Mouse (Mus musculus): ENCODE measurements around the gene Rabgap1l. TPM values are rescaled to one million over a fixed set of nuclear protein-coding genes. Genes with fewer than 3 reads are reported as not detected.

The Rabgap1l gene
- polyA plus RNA-seq (2015; fragmentation: Nextera tagmentation; extraction: Ambion mirVana), result 27.0 and 31.9 TPM in 2 replicates

GRCm38 (mm10) chr1:160792686-160793355 is at the start of gene Rabgap1l:
Gene Rabgap1l (minus strand): TSS chr1:160793211.
- Histone ChIP-seq H3K36me3 (ENCODE audit: control insufficient read depth, insufficient read depth, low read length) (no peaks in the 10 kb centered on the region), H3K4me1 (ENCODE audit: control insufficient read depth, insufficient read depth, low read length) (0 out of 2 replicates have a peak, but pooled peaks cover 3% of the 10 kb centered on the region), H3K4me2 (ENCODE audit: low read depth, low read length) (peak within 1 kb of the TSS; percentile 80), H3K27ac (ENCODE audit: low read length) (peak within 1 kb of the TSS; percentile 64), H3K9ac (ENCODE audit: low read length) (peak within 1 kb of the TSS; percentile 93), H3K9me3 (replicated peaks; ENCODE audit: control insufficient read depth, low read length) (peaks cover 3% of the 10 kb centered on the region; the same call in 1 of the 2 replicates), H3K4me3 (replicated peaks; ENCODE audit: low read length) (peak within 1 kb of the TSS; percentile 92), H3K27me3 (ENCODE audit: control insufficient read depth, insufficient read depth, low read length) (no peaks in the 10 kb centered on the region)
- WGBS, result under 1% methylated on average over 63 of the region's 67 CpGs
- peak; percentile 98 for ATAC-seq (ENCODE audit: insufficient read depth, low FRiP score)

- Histone ChIP-seq H3K9me3 (replicated peaks; ENCODE audit: control insufficient read depth, low read length) (no peaks in the 10 kb centered on the region), H3K4me3 (replicated peaks; ENCODE audit: low read length) (no peak overlapping the region), H3K4me2 (ENCODE audit: low read depth, low read length) (no peak overlapping the region), H3K4me1 (ENCODE audit: control insufficient read depth, insufficient read depth, low read length) (no peaks in the 10 kb centered on the region), H3K27ac (ENCODE audit: low read length) (no peak overlapping the region), H3K27me3 (ENCODE audit: control insufficient read depth, insufficient read depth, low read length) (no peaks in the 10 kb centered on the region), H3K36me3 (ENCODE audit: control insufficient read depth, insufficient read depth, low read length) (no peaks in the 10 kb centered on the region), H3K9ac (ENCODE audit: low read length) (no peak overlapping the region)
- no peak for ATAC-seq (ENCODE audit: insufficient read depth, low FRiP score)
- WGBS, result 59% methylated on average over 10 of the region's 10 CpGs
Observed at GRCm38 (mm10) chr1:160842567-160842966, 49.6 kb upstream of the Rabgap1l start.

DNA sequence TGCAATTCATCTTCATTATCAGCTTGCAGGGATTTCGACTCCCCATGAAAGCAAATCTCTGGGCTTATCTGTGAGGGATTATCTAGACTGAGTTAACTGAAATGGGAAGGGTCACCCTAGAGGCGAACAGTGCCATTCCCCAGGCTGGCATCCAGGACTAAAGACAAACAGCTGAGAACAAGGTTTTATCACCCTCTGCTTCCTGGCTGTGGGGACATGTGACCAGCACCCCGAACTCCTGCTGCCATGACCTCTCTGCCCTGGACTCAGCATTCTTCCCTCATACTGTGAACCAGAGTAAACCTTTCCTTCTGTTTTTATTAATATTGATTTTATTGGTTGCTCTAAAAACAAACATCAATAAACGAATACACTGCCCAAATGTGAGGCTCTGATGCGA is 47.6 kb upstream of the Rabgap1l start:
- WGBS, result 52% methylated on average over 5 of the region's 5 CpGs

DNA sequence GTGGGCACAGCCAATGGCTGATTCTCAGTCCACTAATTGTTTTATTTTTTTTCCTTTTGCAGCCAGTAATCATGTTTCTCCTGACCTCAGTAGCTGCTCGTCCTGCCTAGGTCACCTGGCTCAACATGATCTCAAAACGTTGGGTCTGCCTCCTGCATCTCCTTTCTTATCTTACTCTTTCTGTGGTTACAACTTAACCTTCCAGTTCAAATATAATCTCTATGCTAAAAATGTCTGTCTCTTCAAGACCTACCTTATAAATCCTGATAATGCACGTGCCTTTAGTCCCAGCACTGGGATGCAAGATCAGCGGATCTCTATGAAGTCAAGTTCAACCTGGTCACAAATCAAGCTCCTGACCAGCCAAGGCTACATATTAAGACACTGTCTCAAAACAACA is 46.1 kb upstream of the Rabgap1l start:
- H3K4me2 ChIP-seq (ENCODE audit: low read depth, low read length), result no peak overlapping the region
- H3K9ac ChIP-seq (ENCODE audit: low read length), result no peak overlapping the region
- no peaks in the 10 kb centered on the region for H3K4me1 ChIP-seq (ENCODE audit: control insufficient read depth, insufficient read depth, low read length)
- no peaks in the 10 kb centered on the region for H3K36me3 ChIP-seq (ENCODE audit: control insufficient read depth, insufficient read depth, low read length)
- H3K9me3 ChIP-seq (replicated peaks; ENCODE audit: control insufficient read depth, low read length), result no peaks in the 10 kb centered on the region
- H3K27ac ChIP-seq (ENCODE audit: low read length), result no peak overlapping the region
- H3K4me3 ChIP-seq (replicated peaks; ENCODE audit: low read length), result no peak overlapping the region
- H3K27me3 ChIP-seq (ENCODE audit: control insufficient read depth, insufficient read depth, low read length), result no peaks in the 10 kb centered on the region
- ATAC-seq (ENCODE audit: insufficient read depth, low FRiP score), result no peak
- 58% methylated on average over 4 of the region's 4 CpGs for WGBS

More for the DNA sequence above, 47.6 kb upstream of the Rabgap1l start:
- ATAC-seq (ENCODE audit: insufficient read depth, low FRiP score), result no peak
- H3K4me3 ChIP-seq (replicated peaks; ENCODE audit: low read length), result no peak overlapping the region
- H3K36me3 ChIP-seq (ENCODE audit: control insufficient read depth, insufficient read depth, low read length), result no peaks in the 10 kb centered on the region
- no peak overlapping the region for H3K27ac ChIP-seq (ENCODE audit: low read length)
- no peaks in the 10 kb centered on the region for H3K27me3 ChIP-seq (ENCODE audit: control insufficient read depth, insufficient read depth, low read length)
- H3K4me1 ChIP-seq (ENCODE audit: control insufficient read depth, insufficient read depth, low read length), result no peaks in the 10 kb centered on the region
- no peak overlapping the region for H3K9ac ChIP-seq (ENCODE audit: low read length)
- no peak overlapping the region for H3K4me2 ChIP-seq (ENCODE audit: low read depth, low read length)
- H3K9me3 ChIP-seq (replicated peaks; ENCODE audit: control insufficient read depth, low read length), result no peaks in the 10 kb centered on the region

GRCm38 (mm10) chr1:160834446-160834845 is 41.4 kb upstream of the Rabgap1l start:
- Histone ChIP-seq H3K4me2 (ENCODE audit: low read depth, low read length) (no peak overlapping the region), H3K9me3 (replicated peaks; ENCODE audit: control insufficient read depth, low read length) (no peaks in the 10 kb centered on the region), H3K36me3 (ENCODE audit: control insufficient read depth, insufficient read depth, low read length) (no peaks in the 10 kb centered on the region), H3K9ac (ENCODE audit: low read length) (no peak overlapping the region), H3K4me3 (replicated peaks; ENCODE audit: low read length) (no peak overlapping the region), H3K27ac (ENCODE audit: low read length) (no peak overlapping the region), H3K27me3 (ENCODE audit: control insufficient read depth, insufficient read depth, low read length) (no peaks in the 10 kb centered on the region), H3K4me1 (ENCODE audit: control insufficient read depth, insufficient read depth, low read length) (no peaks in the 10 kb centered on the region)
- ATAC-seq (ENCODE audit: insufficient read depth, low FRiP score), result no peak
- WGBS, result 74% methylated on average over 1 of the region's 1 CpGs

- WGBS, result 78% methylated on average over 9 of the region's 9 CpGs
- H3K9ac ChIP-seq (ENCODE audit: low read length), result no peak overlapping the region
- no peak overlapping the region for H3K27ac ChIP-seq (ENCODE audit: low read length)
- H3K4me1 ChIP-seq (ENCODE audit: control insufficient read depth, insufficient read depth, low read length), result no peaks in the 10 kb centered on the region
- no peaks in the 10 kb centered on the region for H3K27me3 ChIP-seq (ENCODE audit: control insufficient read depth, insufficient read depth, low read length)
- ATAC-seq (ENCODE audit: insufficient read depth, low FRiP score), result no peak
- H3K36me3 ChIP-seq (ENCODE audit: control insufficient read depth, insufficient read depth, low read length), result no peaks in the 10 kb centered on the region
- H3K4me3 ChIP-seq (replicated peaks; ENCODE audit: low read length), result no peak overlapping the region
- no peaks in the 10 kb centered on the region for H3K9me3 ChIP-seq (replicated peaks; ENCODE audit: control insufficient read depth, low read length)
- no peak overlapping the region for H3K4me2 ChIP-seq (ENCODE audit: low read depth, low read length)
Observed at GRCm38 (mm10) chr1:160832267-160833021, 39.4 kb upstream of the Rabgap1l start.

- ATAC-seq (ENCODE audit: insufficient read depth, low FRiP score), result no peak
- H3K36me3 ChIP-seq (ENCODE audit: control insufficient read depth, insufficient read depth, low read length), result no peaks in the 10 kb centered on the region
- no peak overlapping the region for H3K4me3 ChIP-seq (replicated peaks; ENCODE audit: low read length)
- H3K4me2 ChIP-seq (ENCODE audit: low read depth, low read length), result no peak overlapping the region
- H3K4me1 ChIP-seq (ENCODE audit: control insufficient read depth, insufficient read depth, low read length), result no peaks in the 10 kb centered on the region
- no peaks in the 10 kb centered on the region for H3K9me3 ChIP-seq (replicated peaks; ENCODE audit: control insufficient read depth, low read length)
- no peak overlapping the region for H3K27ac ChIP-seq (ENCODE audit: low read length)
- no peak overlapping the region for H3K9ac ChIP-seq (ENCODE audit: low read length)
- WGBS, result 82% methylated on average over 8 of the region's 8 CpGs
- no peaks in the 10 kb centered on the region for H3K27me3 ChIP-seq (ENCODE audit: control insufficient read depth, insufficient read depth, low read length)
Observed at GRCm38 (mm10) chr1:160830608-160831498, 37.8 kb upstream of the Rabgap1l start.

DNA sequence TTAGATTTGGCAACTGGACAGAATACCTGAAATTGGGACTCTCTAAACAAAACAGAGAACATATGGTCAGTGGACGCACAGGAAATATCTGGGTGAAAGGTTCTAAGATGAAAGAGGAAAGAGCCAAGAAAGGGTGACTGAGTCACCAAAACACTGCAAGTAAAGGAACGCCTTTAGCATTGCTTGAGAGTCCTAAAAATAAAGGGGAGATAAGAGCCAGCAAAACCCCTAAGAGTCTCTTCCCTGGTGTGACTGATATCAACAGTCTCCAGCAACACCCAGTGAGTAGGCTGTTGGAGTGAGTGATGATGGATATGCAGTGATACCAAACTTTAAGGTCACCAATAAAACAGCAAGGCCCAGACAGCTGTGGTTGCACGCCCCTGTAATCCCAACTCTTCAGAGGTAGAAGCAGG is 32.4 kb upstream of the Rabgap1l start:
- no peak for ATAC-seq (ENCODE audit: insufficient read depth, low FRiP score)

More for the DNA sequence above, 32.4 kb upstream of the Rabgap1l start:
- 70% methylated on average over 3 of the region's 3 CpGs for WGBS
- H3K9me3 ChIP-seq (replicated peaks; ENCODE audit: control insufficient read depth, low read length), result no peaks in the 10 kb centered on the region
- no peak overlapping the region for H3K4me2 ChIP-seq (ENCODE audit: low read depth, low read length)
- no peak overlapping the region for H3K9ac ChIP-seq (ENCODE audit: low read length)
- H3K27ac ChIP-seq (ENCODE audit: low read length), result no peak overlapping the region
- no peaks in the 10 kb centered on the region for H3K27me3 ChIP-seq (ENCODE audit: control insufficient read depth, insufficient read depth, low read length)
- no peaks in the 10 kb centered on the region for H3K4me1 ChIP-seq (ENCODE audit: control insufficient read depth, insufficient read depth, low read length)
- no peaks in the 10 kb centered on the region for H3K36me3 ChIP-seq (ENCODE audit: control insufficient read depth, insufficient read depth, low read length)
- no peak overlapping the region for H3K4me3 ChIP-seq (replicated peaks; ENCODE audit: low read length)

All from stomach, embryonic 16.5 days (tissue).